Mouse (Mus musculus): ENCODE results near the gene Gngt2. TPM values are rescaled to one million over a fixed set of nuclear protein-coding genes. Genes with fewer than 3 reads are reported as not detected.

Gngt2 gene
- polyA plus RNA-seq, 1 experiment from 2014 or later: 13.3 TPM

DNA sequence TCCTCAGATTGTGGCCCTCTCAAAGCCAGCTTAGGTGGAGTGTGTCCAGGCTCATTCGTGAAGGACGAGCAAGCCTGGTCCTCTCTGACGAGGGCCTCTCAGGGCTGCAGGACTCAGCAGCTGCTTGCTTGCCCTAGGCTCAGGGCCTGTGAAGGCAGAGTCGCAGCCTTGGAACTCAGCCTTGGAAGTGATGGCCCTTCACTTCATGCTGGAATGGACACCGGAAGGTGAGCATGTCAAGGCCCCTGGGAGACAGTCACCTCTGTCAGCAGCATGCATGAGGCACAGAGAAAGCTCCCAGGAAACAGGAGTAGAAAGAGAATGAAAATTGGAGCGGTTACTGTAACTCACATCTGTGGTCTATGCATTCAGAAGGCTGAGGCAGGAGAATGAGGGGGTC is 25.3 kb upstream of the Gngt2 start:
- H3K27ac ChIP-seq: no peak overlapping the region
- H3K4me1 ChIP-seq: no peaks in the 10 kb centered on the region
- WGBS: 73% methylated on average over 6 of the region's 6 CpGs
- no peak overlapping the region for H3K4me3 ChIP-seq
- H3K27me3 ChIP-seq: no peaks in the 10 kb centered on the region
- H3K4me2 ChIP-seq: no peak overlapping the region
- H3K9me3 ChIP-seq: no peaks in the 10 kb centered on the region; the same call in 1 of the 2 replicates
- no peak for ATAC-seq (ENCODE audit: insufficient number of reproducible peaks, insufficient read depth, low FRiP score, low TSS enrichment, low read depth)
- H3K9ac ChIP-seq: no peak overlapping the region
- no peaks in the 10 kb centered on the region for H3K36me3 ChIP-seq

DNA sequence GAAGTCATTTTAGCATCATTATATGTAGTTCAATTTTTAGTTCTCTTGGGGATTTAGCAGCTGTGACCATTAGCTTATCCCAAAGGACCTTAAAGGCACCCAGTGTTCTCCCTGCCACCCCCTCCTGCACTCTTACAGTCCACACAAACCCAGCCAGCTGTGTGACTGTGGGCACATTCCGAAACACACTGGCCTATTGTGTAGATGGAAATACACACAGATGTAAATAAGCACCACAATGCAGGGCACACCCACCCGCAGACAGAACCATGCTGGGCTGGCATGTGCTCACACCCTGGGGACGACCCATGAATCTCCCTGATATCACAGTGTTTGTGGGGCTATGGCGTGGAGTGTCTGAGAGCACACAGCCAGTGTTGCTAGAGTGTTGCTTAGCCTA is 24.8 kb upstream of the Gngt2 start:
- 75% methylated on average over 4 of the region's 4 CpGs for WGBS
- no peaks in the 10 kb centered on the region for H3K4me1 ChIP-seq
- no peak for ATAC-seq (ENCODE audit: insufficient number of reproducible peaks, insufficient read depth, low FRiP score, low TSS enrichment, low read depth)
- no peak overlapping the region for H3K9ac ChIP-seq
- no peak overlapping the region for H3K4me3 ChIP-seq
- no peak overlapping the region for H3K4me2 ChIP-seq
- H3K9me3 ChIP-seq: no peaks in the 10 kb centered on the region; the same call in 1 of the 2 replicates
- no peak overlapping the region for H3K27ac ChIP-seq
- H3K36me3 ChIP-seq: no peaks in the 10 kb centered on the region
- no peaks in the 10 kb centered on the region; the same call in 1 of the 2 replicates for H3K27me3 ChIP-seq

DNA sequence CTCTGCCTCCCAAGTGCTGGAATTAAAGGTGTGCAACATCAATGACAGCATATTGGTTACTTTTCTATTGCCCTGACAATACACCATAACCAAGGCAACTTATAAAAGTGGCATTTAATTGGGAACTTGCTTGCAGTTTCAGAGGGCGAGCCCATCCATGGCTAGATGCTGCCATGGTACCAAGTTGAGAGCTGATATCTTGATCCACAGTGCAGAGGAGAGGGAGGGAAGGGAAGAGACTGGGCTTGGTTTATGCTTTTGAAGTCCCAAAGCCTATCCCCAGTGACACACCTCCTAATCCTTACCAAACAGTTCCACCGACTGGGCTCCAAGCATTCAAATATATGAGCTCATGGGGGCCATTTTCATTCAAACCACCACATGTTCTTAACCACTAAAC is 22.9 kb upstream of the Gngt2 start:
- H3K9ac ChIP-seq: no peak overlapping the region
- H3K27me3 ChIP-seq: no peaks in the 10 kb centered on the region; the same call in 1 of the 2 replicates
- H3K4me1 ChIP-seq: no peaks in the 10 kb centered on the region
- no peak overlapping the region for H3K4me3 ChIP-seq
- H3K9me3 ChIP-seq: no peaks in the 10 kb centered on the region; the same call in 1 of the 2 replicates
- WGBS: 92% methylated on average over 2 of the region's 2 CpGs
- no peak for ATAC-seq (ENCODE audit: insufficient number of reproducible peaks, insufficient read depth, low FRiP score, low TSS enrichment, low read depth)
- no peak overlapping the region for H3K4me2 ChIP-seq
- H3K27ac ChIP-seq: no peak overlapping the region
- H3K36me3 ChIP-seq: no peaks in the 10 kb centered on the region

DNA sequence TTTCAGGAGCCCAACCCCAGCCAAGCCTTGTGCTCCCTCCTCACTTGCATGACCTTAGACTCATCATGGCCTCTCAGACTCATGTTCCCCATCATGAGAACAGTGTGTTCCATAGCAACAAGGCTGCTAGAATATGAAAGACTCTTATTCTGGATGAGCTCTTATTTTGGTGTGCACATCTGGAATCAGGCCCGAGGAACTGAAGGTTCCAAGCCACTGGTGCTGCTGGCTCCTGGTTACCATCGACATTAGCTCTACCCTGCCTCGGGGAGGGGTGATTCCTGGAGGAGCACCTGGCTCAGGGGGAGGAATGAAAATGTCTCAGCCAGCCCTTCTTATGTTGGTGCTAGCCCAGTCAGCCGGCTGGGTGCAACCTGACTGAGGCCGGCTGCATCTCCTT is 22.2 kb upstream of the Gngt2 start:
- Histone ChIP-seq H3K9ac (no peak overlapping the region), H3K27ac (no peak overlapping the region), H3K9me3 (no peaks in the 10 kb centered on the region; the same call in 1 of the 2 replicates), H3K4me3 (no peak overlapping the region), H3K4me1 (no peaks in the 10 kb centered on the region), H3K27me3 (no peaks in the 10 kb centered on the region; the same call in 1 of the 2 replicates), H3K36me3 (no peaks in the 10 kb centered on the region), H3K4me2 (no peak overlapping the region)
- ATAC-seq (ENCODE audit: insufficient number of reproducible peaks, insufficient read depth, low FRiP score, low TSS enrichment, low read depth): no peak
- WGBS: 51% methylated on average over 5 of the region's 5 CpGs

DNA sequence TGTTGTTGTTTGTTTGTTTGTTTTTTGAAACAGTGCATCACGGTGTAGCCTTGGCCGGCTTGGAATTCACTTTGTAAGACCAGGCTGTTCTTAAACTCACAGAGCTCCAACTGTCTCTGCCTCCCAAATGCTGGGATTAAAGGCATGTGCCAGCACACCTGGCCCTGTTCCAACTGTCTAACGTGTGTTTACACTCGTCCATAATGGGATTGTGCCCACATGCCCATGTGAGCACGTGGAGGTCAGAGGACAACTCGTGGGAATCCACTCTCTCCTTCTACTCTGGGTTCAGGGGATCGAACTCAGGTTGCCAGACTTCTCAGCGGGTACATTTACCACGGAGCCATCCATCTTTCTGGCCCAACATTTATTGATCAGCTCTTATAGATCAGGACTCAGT is 21.6 kb upstream of the Gngt2 start:
- WGBS: 74% methylated on average over 9 of the region's 9 CpGs
- H3K4me2 ChIP-seq: no peak overlapping the region

DNA sequence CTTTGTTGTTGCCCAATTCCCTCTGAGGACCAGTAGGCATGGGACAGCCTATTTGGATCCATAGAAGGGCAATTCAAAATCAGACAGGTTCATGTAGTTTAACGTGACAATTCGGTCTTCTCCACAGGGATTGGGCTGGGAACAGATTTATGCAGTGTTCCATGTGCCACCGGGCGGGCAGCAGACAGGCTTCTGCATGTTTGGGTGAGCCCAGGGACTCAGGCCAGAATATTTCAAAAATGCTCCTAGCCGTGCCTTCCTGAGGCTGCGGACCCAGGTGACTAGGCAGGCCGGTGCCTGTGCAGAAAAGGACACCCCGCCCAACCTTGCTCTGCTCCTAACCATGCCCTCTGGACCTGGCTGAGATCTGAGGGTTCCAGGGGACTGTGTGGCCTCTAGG is 17.9 kb upstream of the Gngt2 start:
- H3K27me3 ChIP-seq: peaks cover 28% of the 10 kb centered on the region
- 70% methylated on average over 8 of the region's 8 CpGs for WGBS
- no peak overlapping the region for H3K4me3 ChIP-seq
- H3K27ac ChIP-seq: no peak overlapping the region
- no peaks in the 10 kb centered on the region; the same call in 1 of the 2 replicates for H3K9me3 ChIP-seq
- no peaks in the 10 kb centered on the region for H3K4me1 ChIP-seq
- ATAC-seq (ENCODE audit: insufficient number of reproducible peaks, insufficient read depth, low FRiP score, low TSS enrichment, low read depth): no peak
- H3K36me3 ChIP-seq: no peaks in the 10 kb centered on the region
- H3K9ac ChIP-seq: no peak overlapping the region
- H3K4me2 ChIP-seq: no peak overlapping the region

More for the DNA sequence above, 21.6 kb upstream of the Gngt2 start:
- Histone ChIP-seq H3K9ac (no peak overlapping the region), H3K36me3 (no peaks in the 10 kb centered on the region), H3K27ac (no peak overlapping the region), H3K4me1 (no peaks in the 10 kb centered on the region), H3K27me3 (no peaks in the 10 kb centered on the region; the same call in 1 of the 2 replicates), H3K9me3 (no peaks in the 10 kb centered on the region; the same call in 1 of the 2 replicates), H3K4me3 (no peak overlapping the region)
- no peak for ATAC-seq (ENCODE audit: insufficient number of reproducible peaks, insufficient read depth, low FRiP score, low TSS enrichment, low read depth)

DNA sequence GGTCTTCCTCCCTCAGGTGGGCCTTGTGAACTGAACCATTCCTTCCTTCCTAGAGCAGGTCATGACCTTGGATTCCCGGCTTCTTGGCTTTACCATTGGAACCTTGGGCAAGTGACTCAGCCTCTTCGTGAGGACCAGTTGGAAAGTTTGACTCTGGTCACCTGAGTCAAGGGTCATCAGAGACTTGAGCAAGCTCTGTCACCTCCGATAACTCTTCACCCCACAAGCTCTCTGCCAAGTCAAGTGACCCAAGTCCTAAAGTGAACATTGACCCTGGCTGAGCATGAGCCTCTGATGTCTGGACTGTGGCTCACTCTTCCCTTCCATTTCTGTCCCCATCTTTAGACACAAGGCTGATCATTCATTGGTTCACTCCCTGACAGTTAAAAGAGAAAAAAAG is 15.5 kb upstream of the Gngt2 start:
- no peak for ATAC-seq (ENCODE audit: insufficient number of reproducible peaks, insufficient read depth, low FRiP score, low TSS enrichment, low read depth)
- no peak overlapping the region for H3K9ac ChIP-seq
- H3K4me2 ChIP-seq: no peak overlapping the region
- no peaks in the 10 kb centered on the region for H3K9me3 ChIP-seq
- peaks cover 50% of the 10 kb centered on the region for H3K27me3 ChIP-seq
- no peak overlapping the region for H3K27ac ChIP-seq
- peaks cover 9% of the 10 kb centered on the region for H3K4me1 ChIP-seq
- WGBS: 87% methylated on average over 3 of the region's 3 CpGs
- no peak overlapping the region for H3K4me3 ChIP-seq
- H3K36me3 ChIP-seq: no peaks in the 10 kb centered on the region

DNA sequence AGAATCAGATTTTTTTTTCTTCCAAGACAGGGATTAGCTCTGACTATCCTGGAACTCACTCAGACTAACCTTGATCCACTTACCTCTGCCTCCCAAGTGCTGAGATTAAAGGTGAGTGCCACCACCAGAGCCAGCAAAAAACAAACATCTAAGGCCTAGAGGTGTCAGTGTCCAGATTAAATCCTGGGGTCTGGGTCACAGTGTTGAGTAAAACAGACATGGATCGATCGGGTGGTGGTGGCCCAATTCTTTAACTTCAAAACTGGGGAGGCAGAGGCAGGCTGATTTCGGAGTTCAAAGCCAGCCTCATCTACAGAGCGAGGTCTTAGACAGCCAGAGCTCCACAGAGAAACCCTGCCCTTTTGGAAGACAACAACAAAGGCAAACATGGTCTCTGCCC is 14.6 kb upstream of the Gngt2 start:
- no peak overlapping the region for H3K9ac ChIP-seq
- no peaks in the 10 kb centered on the region for H3K36me3 ChIP-seq
- 94% methylated on average over 4 of the region's 4 CpGs for WGBS
- no peak overlapping the region for H3K27ac ChIP-seq
- H3K9me3 ChIP-seq: no peaks in the 10 kb centered on the region
- no peak overlapping the region for H3K4me2 ChIP-seq
- no peak overlapping the region for H3K4me3 ChIP-seq
- no peak for ATAC-seq (ENCODE audit: insufficient number of reproducible peaks, insufficient read depth, low FRiP score, low TSS enrichment, low read depth)
- peaks cover 59% of the 10 kb centered on the region for H3K27me3 ChIP-seq
- H3K4me1 ChIP-seq: peaks cover 9% of the 10 kb centered on the region

DNA sequence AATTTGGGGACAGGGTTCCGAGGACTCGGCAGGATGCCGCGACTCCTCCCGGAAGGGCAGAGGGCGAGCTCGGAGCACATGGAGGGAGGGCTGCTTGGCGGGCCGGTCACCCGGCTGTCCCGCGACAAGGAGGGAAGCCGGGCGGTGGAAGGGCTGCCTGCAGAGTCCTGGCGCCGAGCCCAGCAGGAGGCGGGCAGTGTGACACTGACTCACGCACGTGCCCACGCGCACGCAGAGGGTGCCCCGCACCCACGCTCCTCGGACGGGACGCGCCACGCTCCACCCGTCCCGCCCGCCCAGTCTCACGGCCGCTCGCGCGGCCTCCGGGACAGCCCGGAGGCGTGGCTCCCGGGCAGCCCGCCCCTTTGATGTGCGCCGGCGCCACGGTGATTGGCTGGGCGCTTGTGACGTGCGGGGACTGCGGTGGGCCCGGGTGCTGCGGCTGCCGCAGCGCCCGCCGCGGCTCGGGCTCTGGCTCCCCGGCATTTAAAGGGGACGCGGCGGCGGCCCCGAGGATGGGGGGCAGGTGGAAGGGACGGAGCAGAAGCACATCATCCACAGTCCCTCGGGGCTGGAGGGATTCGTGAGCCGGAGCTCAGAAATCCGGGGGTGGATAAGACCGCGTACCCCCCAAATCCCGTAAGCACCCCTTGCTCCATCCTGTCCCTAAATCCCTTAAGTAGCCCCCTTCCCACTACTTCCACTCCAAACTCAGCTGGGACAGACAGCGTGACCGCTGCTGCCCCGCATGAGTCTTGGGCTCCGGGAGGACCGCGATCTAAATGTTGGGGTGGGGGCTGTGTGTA is 12.7 kb upstream of the Gngt2 start, which contains the start of gene Phospho1:
Phospho1 (plus strand) TSS at position 429 of the 806 bp plus-strand sequence.
- Histone ChIP-seq H3K4me3 (peak within 1 kb of the TSS; percentile 63), H3K9me3 (no peaks in the 10 kb centered on the region), H3K36me3 (no peaks in the 10 kb centered on the region), H3K4me1 (peaks cover 9% of the 10 kb centered on the region), H3K4me2 (peak within 1 kb of the TSS; percentile 96), H3K9ac (peak within 1 kb of the TSS; percentile 77), H3K27me3 (peaks cover 76% of the 10 kb centered on the region), H3K27ac (peak within 1 kb of the TSS; percentile 39; the same call in 1 of the 2 replicates)
- WGBS: under 1% methylated on average over 77 of the region's 78 CpGs
- peak; percentile 85 for ATAC-seq (ENCODE audit: insufficient number of reproducible peaks, insufficient read depth, low FRiP score, low TSS enrichment, low read depth)

DNA sequence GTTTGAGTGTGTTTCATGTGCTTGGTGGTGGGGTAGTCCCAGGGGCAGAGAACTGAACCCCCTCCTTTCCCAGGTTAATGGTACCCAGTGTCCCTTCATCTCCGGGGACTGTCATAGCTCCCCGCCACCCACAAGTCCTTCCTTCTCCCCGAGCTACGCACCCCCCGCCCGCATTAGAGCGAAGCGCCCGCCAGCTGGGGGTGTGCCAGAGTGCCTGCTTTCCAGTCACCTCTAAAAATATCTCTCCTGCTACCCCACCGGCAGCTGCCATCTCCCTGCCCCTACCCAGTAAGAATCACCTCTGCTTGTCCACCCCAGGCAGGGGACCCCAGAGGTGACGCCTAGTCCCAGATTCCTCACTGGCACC is 12.2 kb upstream of the Gngt2 start:
- Histone ChIP-seq H3K27me3 (peaks cover 82% of the 10 kb centered on the region), H3K36me3 (no peaks in the 10 kb centered on the region), H3K9me3 (no peaks in the 10 kb centered on the region), H3K27ac (peak overlapping the region; percentile 39; the same call in 1 of the 2 replicates), H3K4me3 (peak overlapping the region; percentile 63), H3K9ac (peak overlapping the region; percentile 77), H3K4me1 (peaks cover 10% of the 10 kb centered on the region), H3K4me2 (peak overlapping the region; percentile 96)
- peak; percentile 17; the same call in 1 of the 2 replicates for ATAC-seq (ENCODE audit: insufficient number of reproducible peaks, insufficient read depth, low FRiP score, low TSS enrichment, low read depth)
- 0% methylated on average over 11 of the region's 11 CpGs for WGBS

DNA sequence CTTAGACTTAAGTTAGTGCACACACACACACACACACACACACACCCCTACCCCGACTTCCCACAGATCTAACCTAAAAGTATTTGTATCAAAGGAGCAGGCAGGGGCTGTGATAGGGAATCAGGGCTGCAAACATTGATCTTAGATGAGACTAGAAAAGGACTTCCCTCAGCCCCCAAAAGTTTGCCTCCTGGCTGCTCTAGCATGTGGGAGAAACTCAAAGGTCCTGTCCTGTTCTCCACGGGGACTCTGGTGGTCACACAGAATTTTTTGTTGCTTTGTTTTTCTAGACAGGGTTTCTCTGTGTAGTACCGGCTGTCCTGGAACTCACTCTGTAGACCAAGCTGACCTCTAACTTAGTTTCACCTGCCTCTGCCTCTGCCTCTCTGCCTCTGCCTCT is 11.4 kb upstream of the Gngt2 start:
- Histone ChIP-seq H3K4me3 (peak overlapping the region; percentile 63; the same call in 1 of the 2 replicates), H3K9ac (0 out of 2 replicates have a peak overlapping the region, but pooled peaks have one; percentile 77), H3K36me3 (no peaks in the 10 kb centered on the region), H3K4me2 (no peak overlapping the region), H3K4me1 (peaks cover 18% of the 10 kb centered on the region), H3K27me3 (peaks cover 90% of the 10 kb centered on the region), H3K27ac (no peak overlapping the region), H3K9me3 (no peaks in the 10 kb centered on the region)
- 52% methylated on average over 3 of the region's 3 CpGs for WGBS
- ATAC-seq (ENCODE audit: insufficient number of reproducible peaks, insufficient read depth, low FRiP score, low TSS enrichment, low read depth): no peak

Measured in embryonic facial prominence, embryonic 13.5 days (tissue).